Mouse (Mus musculus) MEL (cell line): Measurements from ENCODE around the gene Atp6v1b1. TPM values are rescaled to one million over a fixed set of nuclear protein-coding genes. Genes with fewer than 3 reads are reported as not detected.

Source experiments
- DNase-seq: peaks from one replicate; pipeline ENCODE4 v3.0.0; 2011; ENCODE audit warnings: low read depth, low spot score
- H3K27ac ChIP-seq: 2 replicates; pipeline ENCODE4 v1.5.1; 2012; ENCODE audit warnings: low read depth, mild to moderate bottlenecking, control low read depth, low read length, moderate library complexity; ENCODE audit not compliant: control insufficient read depth
- H3K27me3 ChIP-seq, 2 experiments: fragments of 150-350 bp in 1 of 2; sonication (generic) in 1 of 2; 2 replicates each; pipeline ENCODE4 v1.6.1; 2012; ENCODE audit warnings: low read length in 2 of 2, mild to moderate bottlenecking in 2 of 2, improper control_type of control experiment in 1 of 2, moderate library complexity in 1 of 2; ENCODE audit not compliant: insufficient read depth in 2 of 2, control insufficient read depth in 1 of 2
- H3K36me3 ChIP-seq, 2 experiments: 2 replicates each; pipeline ENCODE4 v1.6.1; 2012 to 2014; ENCODE audit warnings: low read length in 2 of 2, improper control_type of control experiment in 1 of 2, inconsistent platforms in 1 of 2, mild to moderate bottlenecking in 1 of 2; ENCODE audit not compliant: insufficient read depth in 2 of 2, control insufficient read depth in 1 of 2
- H3K4me1 ChIP-seq, 2 experiments: fragments of 150-350 bp in 1 of 2; sonication (generic) in 1 of 2; 2 replicates each; pipeline ENCODE4 v1.6.1; 2012; ENCODE audit warnings: low read length in 2 of 2, improper control_type of control experiment in 1 of 2, mild to moderate bottlenecking in 1 of 2; ENCODE audit not compliant: insufficient read depth in 2 of 2, control insufficient read depth in 1 of 2
- H3K4me3 ChIP-seq, 2 experiments: fragments of 150-350 bp in 1 of 2; sonication (generic) in 1 of 2; 2 replicates each; pipeline ENCODE4 v1.5.1; 2012; ENCODE audit warnings: low read depth in 2 of 2, low read length in 2 of 2, mild to moderate bottlenecking in 2 of 2, moderate library complexity in 2 of 2, control low read depth in 1 of 2, improper control_type of control experiment in 1 of 2; ENCODE audit not compliant: control insufficient read depth in 1 of 2, insufficient read depth in 1 of 2
- H3K79me2 ChIP-seq: 2 replicates; pipeline ENCODE4 v1.6.1; 2012; ENCODE audit warnings: mild to moderate bottlenecking, low read length, moderate library complexity; ENCODE audit not compliant: control insufficient read depth, poor library complexity, insufficient read depth
- H3K9ac ChIP-seq: 2 replicates; pipeline ENCODE4 v1.6.1; 2012; ENCODE audit warnings: low read depth, mild to moderate bottlenecking, control low read depth, low read length, moderate library complexity; ENCODE audit not compliant: control insufficient read depth, poor library complexity, severe bottlenecking
- H3K9me3 ChIP-seq: fragments of 150-350 bp; sonication (generic); replicated peaks from 2 replicates; pipeline ENCODE4 v1.6.1; 2012; ENCODE audit warnings: mild to moderate bottlenecking, low read length, improper control_type of control experiment, moderate library complexity; ENCODE audit not compliant: insufficient read depth
- BHLHE40 ChIP-seq: IDR thresholded peaks from 2 replicates; pipeline ENCODE4 v1.6.1; 2012; ENCODE audit warnings: low read depth, mild to moderate bottlenecking, inconsistent platforms, low read length, improper control_type of control experiment, borderline replicate concordance
- CHD2 ChIP-seq: IDR thresholded peaks from 2 replicates; pipeline ENCODE4 v1.6.1; 2011; ENCODE audit warnings: low read length, improper control_type of control experiment
- E2F4 ChIP-seq: IDR thresholded peaks from 2 replicates; pipeline ENCODE4 v1.6.1; 2011; ENCODE audit warnings: low read depth, low read length, improper control_type of control experiment, borderline replicate concordance
- ELF1 ChIP-seq: IDR thresholded peaks from 2 replicates; pipeline ENCODE4 v1.6.1; 2014; ENCODE audit warnings: low read depth, mild to moderate bottlenecking, inconsistent platforms, low read length, improper control_type of control experiment, moderate library complexity
- EP300 ChIP-seq, 2 experiments: IDR thresholded peaks; 2 replicates each; pipeline ENCODE4 v1.6.1; 2011; ENCODE audit warnings: improper control_type of control experiment in 2 of 2, low read length in 2 of 2, low read depth in 1 of 2, mild to moderate bottlenecking in 1 of 2
- ETS1 ChIP-seq: IDR thresholded peaks from 2 replicates; pipeline ENCODE4 v1.6.1; 2012; ENCODE audit warnings: low read depth, mild to moderate bottlenecking, inconsistent platforms, low read length, improper control_type of control experiment, moderate library complexity
- GABPA ChIP-seq: IDR thresholded peaks from 2 replicates; pipeline ENCODE4 v1.6.1; 2012; ENCODE audit warnings: low read depth, mild to moderate bottlenecking, inconsistent platforms, low read length, improper control_type of control experiment, moderate library complexity
- HCFC1 ChIP-seq: IDR thresholded peaks from 2 replicates; pipeline ENCODE4 v1.6.1; 2012; ENCODE audit warnings: low read depth, mild to moderate bottlenecking, inconsistent platforms, low read length, improper control_type of control experiment, moderate library complexity
- KAT2A ChIP-seq: conservative IDR thresholded peaks from 2 replicates; pipeline ENCODE4 v1.6.1; 2012; ENCODE audit warnings: low read depth, low read length, improper control_type of control experiment, inconsistent platforms
- MAX ChIP-seq: IDR thresholded peaks from 2 replicates; pipeline ENCODE4 v1.6.1; 2011; ENCODE audit warnings: low read length, improper control_type of control experiment
- MEF2A ChIP-seq: IDR thresholded peaks from 2 replicates; pipeline ENCODE4 v1.6.1; 2014; ENCODE audit warnings: low read depth, mild to moderate bottlenecking, inconsistent platforms, low read length, improper control_type of control experiment; ENCODE audit not compliant: poor library complexity, insufficient replicate concordance, severe bottlenecking; ENCODE audit errors: extremely low read depth
- MXI1 ChIP-seq: IDR thresholded peaks from 2 replicates; pipeline ENCODE4 v1.6.1; 2011; ENCODE audit warnings: mild to moderate bottlenecking, low read depth, low read length, improper control_type of control experiment
- MYC ChIP-seq: IDR thresholded peaks from 2 replicates; pipeline ENCODE4 v1.6.1; 2011; ENCODE audit warnings: low read depth, mild to moderate bottlenecking, low read length, improper control_type of control experiment, moderate library complexity
- NELFE ChIP-seq: IDR thresholded peaks from 2 replicates; pipeline ENCODE4 v1.6.1; 2011; ENCODE audit warnings: low read depth, low read length, improper control_type of control experiment
- NRF1 ChIP-seq: IDR thresholded peaks from 2 replicates; pipeline ENCODE4 v1.6.1; 2014; ENCODE audit warnings: low read depth, mild to moderate bottlenecking, inconsistent platforms, low read length, improper control_type of control experiment, moderate library complexity; ENCODE audit not compliant: poor library complexity, insufficient read depth, severe bottlenecking
- POLR2AphosphoS2 ChIP-seq: IDR thresholded peaks from 2 replicates; pipeline ENCODE4 v1.6.1; 2011; ENCODE audit warnings: low read length, improper control_type of control experiment
- RAD21 ChIP-seq: IDR thresholded peaks from 2 replicates; pipeline ENCODE4 v1.6.1; 2011; ENCODE audit warnings: mild to moderate bottlenecking, low read depth, low read length, improper control_type of control experiment
- ZNF384 ChIP-seq: IDR thresholded peaks from 2 replicates; pipeline ENCODE4 v1.6.1; 2012; ENCODE audit warnings: low read depth, mild to moderate bottlenecking, inconsistent platforms, low read length, improper control_type of control experiment
- polyA plus RNA-seq, 2 experiments: library from polyadenylated mRNA; stranded (reverse) in 1 of 2; unstranded in 1 of 2; fragments of >175 nt in 1 of 2; fragments of >200 nt in 1 of 2; gene quantifications; 2 replicates each; pipeline versions ENCODE4 v1.2.1 to v1.2.4; 2012; ENCODE audit warnings: low replicate concordance in 2 of 2, low read depth in 1 of 2; ENCODE audit not compliant: insufficient read length in 2 of 2, insufficient read depth in 1 of 2, missing spikeins in 1 of 2
- total RNA-seq: library from RNA; depleted of rRNA; stranded (reverse); fragments of 300-350 nt; gene quantifications from 2 replicates; pipeline ENCODE4 v1.2.3, GENCODE M21; 2012

The Atp6v1b1 gene
- total and polyA plus RNA-seq, 3 experiments: 0.08 TPM; not detected in 2

DNA sequence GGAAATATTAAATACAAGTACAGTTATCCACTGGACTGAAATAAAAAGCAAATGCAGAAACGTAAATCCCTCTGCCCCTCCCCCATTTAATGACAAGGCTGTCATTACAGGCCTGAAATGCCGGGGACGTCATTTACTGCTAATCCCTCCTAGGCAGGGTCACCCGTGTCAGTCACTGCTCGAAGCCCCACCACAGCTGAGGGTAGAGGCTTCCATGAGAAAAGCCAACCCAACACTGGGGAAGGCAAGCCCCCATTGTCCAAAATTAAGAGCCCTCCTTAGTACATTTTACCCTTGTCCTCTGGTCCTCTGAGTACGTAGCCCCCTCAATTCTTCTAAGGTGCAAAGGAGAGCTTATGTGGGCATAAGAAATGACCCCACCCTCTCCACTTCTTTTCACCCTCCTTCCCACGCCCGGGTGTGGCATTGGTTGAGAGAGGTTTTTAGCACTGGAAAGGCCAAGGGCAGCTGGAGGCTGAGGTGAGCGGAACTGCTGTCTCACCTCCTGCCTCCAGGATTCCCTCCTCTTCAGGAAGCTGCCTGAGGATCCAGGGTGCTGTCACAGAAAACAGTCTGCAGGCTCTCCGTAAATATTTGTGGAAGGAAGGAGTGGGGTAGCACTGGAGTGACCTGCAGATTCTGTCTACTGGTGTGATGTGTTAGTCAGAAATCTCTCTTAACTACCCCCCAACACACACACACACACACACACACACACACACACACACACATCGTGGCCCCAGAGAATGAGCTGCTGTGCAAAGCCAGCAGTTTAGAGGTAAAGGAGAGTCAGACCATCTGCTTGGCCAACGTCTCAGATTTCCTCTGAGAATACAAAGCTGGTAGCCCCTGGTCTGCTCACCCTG, 29.3 kb upstream of the Atp6v1b1 start:
- Histone ChIP-seq H3K4me3 (no peak overlapping the region), H3K36me3 (no peaks in the 10 kb centered on the region), H3K27me3 (no peaks in the 10 kb centered on the region; a peak in 2 of 4 replicates), H3K9ac (no peak overlapping the region), H3K27ac (no peak overlapping the region), H3K9me3 (no peaks in the 10 kb centered on the region), H3K4me1 (no peaks in the 10 kb centered on the region; a peak in 1 of 4 replicates), H3K79me2 (no peaks in the 10 kb centered on the region; the same call in 1 of the 2 replicates)
- no peak for DNase-seq
- TF ChIP-seq EP300 (IDR thresholded peaks at IDR 0.05; ENCODE audit: low read depth in 1 of 2, low read length in 2 of 2): no peak
- TF ChIP-seq NELFE: no peak
- TF ChIP-seq ELF1: no peak
- no peak for TF ChIP-seq HCFC1
- no peak for TF ChIP-seq GABPA
- TF ChIP-seq E2F4: no peak
- TF ChIP-seq ETS1: no peak

DNA sequence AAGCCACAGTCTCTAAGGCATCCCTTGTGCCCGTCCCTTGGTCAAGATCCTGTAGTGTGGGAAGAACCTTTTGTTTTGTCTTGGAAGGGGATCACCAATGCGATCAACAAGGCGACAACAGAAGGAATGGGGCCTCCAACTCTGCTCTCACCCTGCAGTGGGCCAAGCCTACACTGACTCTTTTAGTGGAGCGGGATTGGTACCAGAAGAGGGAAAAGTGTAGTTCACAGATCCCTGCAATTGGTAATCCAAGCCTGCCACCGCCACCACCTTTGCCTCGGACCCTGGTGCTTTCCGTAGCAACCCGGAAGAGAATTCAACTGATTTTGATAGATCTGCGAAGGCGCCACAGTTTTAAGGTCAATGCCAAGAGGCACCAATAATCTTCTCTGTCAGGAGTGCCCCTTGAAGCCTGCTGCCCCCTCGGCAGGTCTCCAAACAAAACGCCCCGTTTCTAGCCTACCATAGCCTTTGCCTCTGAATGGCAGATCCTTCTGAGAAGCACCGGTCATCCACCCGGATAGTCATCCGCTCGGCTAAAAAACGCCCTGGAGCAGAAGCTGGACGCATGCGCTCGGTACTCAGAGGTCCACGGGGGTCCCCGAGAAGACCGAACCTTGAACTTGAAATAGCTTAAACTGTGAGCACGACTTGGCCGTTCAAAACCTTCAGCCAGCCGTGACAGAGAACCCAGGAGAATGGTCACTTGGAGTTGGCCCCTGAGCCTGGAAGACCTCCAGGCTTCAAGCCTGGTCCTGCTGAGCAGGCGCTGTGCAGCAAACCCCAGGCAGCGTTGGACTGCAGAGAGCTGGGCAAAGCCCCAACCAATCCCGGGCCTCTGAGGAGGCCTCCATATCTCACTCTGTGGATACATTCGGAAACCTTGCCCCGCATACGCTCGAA, 28.3 kb upstream of the Atp6v1b1 start:
- H3K9ac ChIP-seq: no peak overlapping the region
- H3K36me3 ChIP-seq: no peaks in the 10 kb centered on the region
- no peak for DNase-seq
- no peaks in the 10 kb centered on the region; the same call in 1 of the 2 replicates for H3K79me2 ChIP-seq
- H3K4me1 ChIP-seq: no peaks in the 10 kb centered on the region; a peak in 1 of 4 replicates
- H3K27me3 ChIP-seq: no peaks in the 10 kb centered on the region; a peak in 2 of 4 replicates
- H3K4me3 ChIP-seq: no peak overlapping the region
- no peaks in the 10 kb centered on the region for H3K9me3 ChIP-seq
- no peak overlapping the region for H3K27ac ChIP-seq
- no peak for TF ChIP-seq MXI1
- TF ChIP-seq MAX: no peak
- TF ChIP-seq MEF2A: no peak
- TF ChIP-seq CHD2: no peak
- TF ChIP-seq POLR2AphosphoS2: no peak
- no peak for TF ChIP-seq MYC
- no peak for TF ChIP-seq KAT2A
- no peak for TF ChIP-seq BHLHE40
- TF ChIP-seq ZNF384: no peak
- TF ChIP-seq RAD21: no peak
- TF ChIP-seq ELF1: no peak
- TF ChIP-seq NRF1: no peak
